Comparison of ENCODE assay signal across 8 mouse cellular contexts in genomic region chr17:3083886-3084550, GRCm38 (mm10). TPM values are rescaled to one million over a fixed set of nuclear protein-coding genes. Genes with fewer than 3 reads are reported as not detected.
A peak's percentile ranks its signal among the peaks of the same experiment; 100 is the strongest.
DNase-seq lines count a peak whose midpoint lies in the region; ATAC-seq lines count a peak whose summit lies in the region.

No protein-coding gene starts in this region.

- peak overlapping the region; percentile 90 for H3K4me3 ChIP-seq in brown adipose tissue, adult 24 weeks (ENCODE audit: insufficient read depth, low read depth, low read length)
- peak overlapping the region; percentile 61 for H3K4me3 ChIP-seq in heart, embryonic 13.5 days
- peak overlapping the region; percentile 69 for H3K4me3 ChIP-seq in liver, embryonic 13.5 days (replicated peaks)
- H3K4me3 ChIP-seq in stomach, embryonic 16.5 days (replicated peaks; ENCODE audit: low read length): peak overlapping the region; percentile 59

- no peaks in the 10 kb centered on the region for H3K36me3 ChIP-seq in heart, embryonic 13.5 days
- no peaks in the 10 kb centered on the region for H3K36me3 ChIP-seq in liver, embryonic 13.5 days
- H3K36me3 ChIP-seq in stomach, embryonic 16.5 days (ENCODE audit: control insufficient read depth, insufficient read depth, low read length): no peaks in the 10 kb centered on the region

- WGBS in heart, embryonic 13.5 days: under 1% methylated on average over 40 of the region's 40 CpGs
- WGBS in liver, embryonic 13.5 days (ENCODE audit: insufficient replicate concordance): under 1% methylated on average over 40 of the region's 40 CpGs
- WGBS in stomach, embryonic 16.5 days: under 1% methylated on average over 35 of the region's 40 CpGs

- H3K27me3 ChIP-seq in heart, embryonic 13.5 days (replicated peaks): no peaks in the 10 kb centered on the region
- H3K27me3 ChIP-seq in liver, embryonic 13.5 days: no peaks in the 10 kb centered on the region
- H3K27me3 ChIP-seq in stomach, embryonic 16.5 days (ENCODE audit: control insufficient read depth, insufficient read depth, low read length): no peaks in the 10 kb centered on the region

- DNase-seq in CD4-positive, CD25-positive, alpha-beta regulatory T cell, adult 2 months (ENCODE audit: low read depth, low spot score): peak; percentile 93
- peak; percentile 61 for DNase-seq in fat pad, adult 2 months (ENCODE audit: extremely low read depth, low read depth, low spot score)
- peak; percentile 96 for DNase-seq in kidney, postnatal 10 days
- DNase-seq in liver, embryonic 13.5 days: peak; percentile 85
- peak; percentile 92 for DNase-seq in neural tube, embryonic 10.5 days (ENCODE audit: extremely low spot score, low spot score)

- H3K9me3 ChIP-seq in heart, embryonic 13.5 days: peaks cover 3% of the 10 kb centered on the region
- peaks cover 3% of the 10 kb centered on the region for H3K9me3 ChIP-seq in liver, embryonic 13.5 days (replicated peaks)
- no peaks in the 10 kb centered on the region for H3K9me3 ChIP-seq in stomach, embryonic 16.5 days (replicated peaks; ENCODE audit: control insufficient read depth, low read length)

- no peaks in the 10 kb centered on the region for H3K4me1 ChIP-seq in brown adipose tissue, adult 24 weeks (ENCODE audit: control insufficient read depth, insufficient read depth, insufficient read length, low read length)
- 0 out of 2 replicates have a peak, but pooled peaks cover 4% of the 10 kb centered on the region for H3K4me1 ChIP-seq in heart, embryonic 13.5 days
- H3K4me1 ChIP-seq in liver, embryonic 13.5 days (replicated peaks): peaks cover 13% of the 10 kb centered on the region
- H3K4me1 ChIP-seq in stomach, embryonic 16.5 days (ENCODE audit: control insufficient read depth, insufficient read depth, low read length): no peaks in the 10 kb centered on the region; the same call in 1 of the 2 replicates

- ATAC-seq in heart, embryonic 13.5 days (ENCODE audit: extremely low read depth, insufficient number of reproducible peaks, low FRiP score, low TSS enrichment): peak; percentile 49
- peak; percentile 78 for ATAC-seq in liver, embryonic 13.5 days (ENCODE audit: low read depth)
- ATAC-seq in stomach, embryonic 16.5 days (ENCODE audit: insufficient read depth, low FRiP score): peak; percentile 68

- peak overlapping the region; percentile 96 for H3K27ac ChIP-seq in brown adipose tissue, adult 24 weeks (replicated peaks; ENCODE audit: low read depth, low read length)
- peak overlapping the region; percentile 93 for H3K27ac ChIP-seq in heart, embryonic 13.5 days (replicated peaks)
- H3K27ac ChIP-seq in liver, embryonic 13.5 days: peak overlapping the region; percentile 95
- peak overlapping the region; percentile 95 for H3K27ac ChIP-seq in stomach, embryonic 16.5 days (ENCODE audit: low read length)

- peak overlapping the region; percentile 81 for H3K4me2 ChIP-seq in heart, embryonic 13.5 days
- H3K4me2 ChIP-seq in liver, embryonic 13.5 days: peak overlapping the region; percentile 79
- H3K4me2 ChIP-seq in stomach, embryonic 16.5 days (ENCODE audit: low read depth, low read length): peak overlapping the region; percentile 73

- peak overlapping the region; percentile 85 for H3K9ac ChIP-seq in heart, embryonic 13.5 days
- peak overlapping the region; percentile 76 for H3K9ac ChIP-seq in liver, embryonic 13.5 days
- H3K9ac ChIP-seq in stomach, embryonic 16.5 days (ENCODE audit: low read length): peak overlapping the region; percentile 80

RNA-seq across cellular contexts. Expression of gene Scaf8, which starts 30.8 kb away (rescaled TPM):
- 11.1 and 13.0 TPM in 2 replicates for polyA plus RNA-seq in brown adipose tissue, adult 24 weeks (2012; ENCODE audit: insufficient read depth, insufficient read length, missing spikeins)
- 11.9 and 14.5 TPM in 2 replicates for polyA plus RNA-seq in heart, embryonic 13.5 days (2015; fragmentation: Nextera tagmentation; extraction: Ambion mirVana)
- 7.7 and 9.7 TPM in 2 replicates for polyA plus RNA-seq in liver, embryonic 13.5 days (2015; fragmentation: Nextera tagmentation; extraction: Ambion mirVana)
- polyA plus RNA-seq in stomach, embryonic 16.5 days (2015; fragmentation: Nextera tagmentation; extraction: Ambion mirVana): 15.7 and 16.4 TPM in 2 replicates

Comparison
In these comparisons a context has a peak if more than half of its experiments do, and no peak if none do; other contexts are left out.
1. Peak in every context shown above with its lines: DNase-seq, ATAC-seq, H3K4me3 ChIP-seq and H3K27ac ChIP-seq.